Mouse (Mus musculus) limb, embryonic 12.5 days (tissue): ENCODE measurements around the gene Fam19a2. TPM values are rescaled to one million over a fixed set of nuclear protein-coding genes. Genes with fewer than 3 reads are reported as not detected.
A peak's percentile ranks its signal among the peaks of the same experiment; 100 is the strongest.

Experiments
- ATAC-seq: fragments of 200-750 bp; cut with Nextera tagmentation; 2 replicates; pipeline ENCODE4 v1.8.0; 2017; ENCODE audit warnings: low read depth, moderate TSS enrichment; ENCODE audit not compliant: insufficient number of reproducible peaks, insufficient read depth, low FRiP score, low TSS enrichment
- H3K27ac ChIP-seq: fragments of 300-500 bp; sonication (generic); 2 replicates; pipeline ENCODE4 v1.5.1; 2016; ENCODE audit warnings: mild to moderate bottlenecking, moderate library complexity
- H3K27me3 ChIP-seq: fragments of 300-500 bp; sonication (generic); 2 replicates; pipeline ENCODE4 v1.6.1; 2016; ENCODE audit warnings: mild to moderate bottlenecking, moderate library complexity
- H3K36me3 ChIP-seq: fragments of 300-500 bp; sonication (generic); 2 replicates; pipeline ENCODE4 v1.6.1; 2016; ENCODE audit warnings: mild to moderate bottlenecking, moderate library complexity
- H3K4me1 ChIP-seq: fragments of 300-500 bp; sonication (generic); replicated peaks from 2 replicates; pipeline ENCODE4 v1.6.1; 2016
- H3K4me2 ChIP-seq: fragments of 300-500 bp; sonication (generic); 2 replicates; pipeline ENCODE4 v1.6.1; 2016; ENCODE audit warnings: mild to moderate bottlenecking, moderate library complexity
- H3K4me3 ChIP-seq: fragments of 300-500 bp; sonication (generic); replicated peaks from 2 replicates; pipeline ENCODE4 v1.5.1; 2016; ENCODE audit warnings: mild to moderate bottlenecking
- H3K9ac ChIP-seq: fragments of 300-500 bp; sonication (generic); replicated peaks from 2 replicates; pipeline ENCODE4 v1.6.1; 2016; ENCODE audit warnings: mild to moderate bottlenecking, moderate library complexity
- H3K9me3 ChIP-seq: fragments of 300-500 bp; sonication (generic); 2 replicates; pipeline ENCODE4 v1.6.1; 2016; ENCODE audit warnings: mild to moderate bottlenecking, moderate library complexity
- WGBS: fragments of 180-500 bp; shearing (Covaris S2); methylation state at CpG from one replicate; pipeline ENCODE4 v1.1.7; 2016; 5-methylcytosine and 5-hydroxymethylcytosine counted together
- polyA plus RNA-seq: library from polyadenylated mRNA; unstranded; fragments of >200 nt; fragmentation: Nextera tagmentation; extraction: Ambion mirVana; gene quantifications from 2 replicates; pipeline ENCODE4 v1.2.1, GENCODE M21; 2016

The Fam19a2 gene
- polyA plus RNA-seq, 1 experiment from 2014 or later, result 5.9 TPM

DNA sequence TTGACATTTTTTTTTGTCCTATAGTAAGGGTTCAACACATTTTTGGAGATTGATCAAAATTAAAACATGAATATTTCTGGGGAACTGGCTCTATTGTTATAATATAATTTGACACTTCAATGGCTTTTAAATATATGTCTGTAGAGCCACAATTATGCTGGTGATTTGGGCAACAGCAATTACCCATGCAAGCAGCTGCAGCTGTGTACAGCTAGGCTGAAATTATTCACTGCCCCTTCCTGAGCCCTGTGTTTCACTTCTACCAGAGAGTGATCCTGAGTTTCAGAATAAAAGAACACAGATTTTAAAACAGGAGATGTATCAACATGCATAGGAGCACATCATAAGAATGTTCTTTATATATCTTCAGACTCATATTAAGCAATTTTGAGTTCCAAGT is 43.5 kb downstream of the Fam19a2 start:
- Histone ChIP-seq H3K9me3 (no peaks in the 10 kb centered on the region), H3K4me3 (no peak overlapping the region), H3K36me3 (no peaks in the 10 kb centered on the region), H3K4me2 (no peak overlapping the region), H3K9ac (no peak overlapping the region), H3K27ac (no peak overlapping the region), H3K27me3 (no peaks in the 10 kb centered on the region), H3K4me1 (no peaks in the 10 kb centered on the region)
- no peak for ATAC-seq

- H3K27ac ChIP-seq, result no peak overlapping the region
- H3K4me2 ChIP-seq, result no peak overlapping the region
- H3K4me1 ChIP-seq, result no peaks in the 10 kb centered on the region
- H3K9me3 ChIP-seq, result no peaks in the 10 kb centered on the region
- no peak for ATAC-seq
- no peak overlapping the region for H3K4me3 ChIP-seq
- 87% methylated on average over 3 of the region's 3 CpGs for WGBS
- no peaks in the 10 kb centered on the region for H3K27me3 ChIP-seq
- H3K9ac ChIP-seq, result no peak overlapping the region
- H3K36me3 ChIP-seq, result no peaks in the 10 kb centered on the region
These were observed 62.5 kb downstream of the Fam19a2 start for GRCm38 (mm10) chr10:123326271-123326670.

- WGBS, result 78% methylated on average over 5 of the region's 5 CpGs
- no peak overlapping the region for H3K4me3 ChIP-seq
- ATAC-seq, result no peak
These were observed 77.5 kb downstream of the Fam19a2 start for GRCm38 (mm10) chr10:123341280-123341679.

DNA sequence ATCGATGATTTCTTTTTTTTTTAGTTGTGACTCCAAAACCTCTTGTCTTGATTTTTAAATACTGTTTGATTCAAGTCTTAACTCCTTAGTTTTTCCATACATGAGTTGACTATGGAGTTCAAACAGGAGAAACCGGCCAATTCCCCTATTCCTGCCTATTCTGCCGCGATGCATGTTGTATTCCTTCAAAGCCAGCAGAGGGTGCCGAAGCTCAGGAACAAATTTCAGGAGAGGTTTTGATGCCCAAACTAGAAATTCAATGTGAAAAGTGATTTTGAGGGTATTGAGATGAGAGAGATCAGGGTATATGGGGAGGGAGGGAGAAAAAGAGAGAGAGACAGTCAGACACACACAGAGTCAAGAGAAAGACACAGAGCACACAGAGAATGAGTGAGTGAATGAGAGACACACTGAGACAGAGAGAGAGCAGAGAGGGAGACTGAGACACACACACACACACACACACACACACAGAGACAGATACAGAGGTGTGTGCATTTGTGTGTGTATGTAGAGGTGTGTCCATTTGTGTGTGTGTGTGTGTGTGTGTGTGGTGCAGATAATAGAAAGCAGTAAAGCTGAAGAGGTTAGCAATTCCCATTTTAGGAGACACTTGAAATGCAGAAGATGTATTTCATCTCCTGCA is 78.9 kb downstream of the Fam19a2 start:
- Histone ChIP-seq H3K4me2 (no peak overlapping the region), H3K36me3 (no peaks in the 10 kb centered on the region), H3K4me1 (no peaks in the 10 kb centered on the region), H3K4me3 (no peak overlapping the region), H3K27me3 (no peaks in the 10 kb centered on the region), H3K9ac (no peak overlapping the region), H3K9me3 (no peaks in the 10 kb centered on the region), H3K27ac (no peak overlapping the region)
- 0 out of 2 replicates have a peak, but pooled peaks have one; percentile 37 for ATAC-seq
- WGBS, result 21% methylated on average over 5 of the region's 5 CpGs

More at GRCm38 (mm10) chr10:123341280-123341679, 77.5 kb downstream of the Fam19a2 start:
- H3K27me3 ChIP-seq, result no peaks in the 10 kb centered on the region
- no peaks in the 10 kb centered on the region for H3K36me3 ChIP-seq
- no peaks in the 10 kb centered on the region for H3K4me1 ChIP-seq
- no peak overlapping the region for H3K4me2 ChIP-seq
- no peaks in the 10 kb centered on the region for H3K9me3 ChIP-seq
- no peak overlapping the region for H3K9ac ChIP-seq
- no peak overlapping the region for H3K27ac ChIP-seq

DNA sequence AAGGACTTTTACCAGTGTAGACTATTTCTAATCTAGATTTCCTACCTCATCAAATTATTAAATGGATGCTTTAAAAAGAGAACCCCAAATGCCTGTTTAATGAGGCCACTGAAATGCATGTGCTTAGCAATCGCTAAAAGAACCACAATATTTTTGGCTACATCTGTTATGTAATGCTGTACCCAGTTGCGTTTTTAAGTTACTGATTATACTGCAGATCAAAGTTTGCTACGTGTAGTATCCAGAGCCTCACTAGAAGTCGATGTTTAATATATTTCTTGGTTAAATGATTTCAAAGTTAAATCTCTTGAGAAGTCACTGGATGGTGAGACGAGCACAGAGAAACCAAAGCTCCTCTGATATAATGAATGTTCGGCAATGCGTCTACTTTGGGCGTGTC is 82.5 kb downstream of the Fam19a2 start:
- Histone ChIP-seq H3K4me3 (no peak overlapping the region), H3K9me3 (no peaks in the 10 kb centered on the region), H3K36me3 (no peaks in the 10 kb centered on the region), H3K9ac (no peak overlapping the region), H3K27ac (no peak overlapping the region), H3K27me3 (no peaks in the 10 kb centered on the region), H3K4me2 (no peak overlapping the region), H3K4me1 (no peaks in the 10 kb centered on the region)
- 94% methylated on average over 8 of the region's 8 CpGs for WGBS
- no peak for ATAC-seq

- Histone ChIP-seq H3K27ac (no peak overlapping the region), H3K27me3 (no peaks in the 10 kb centered on the region), H3K4me2 (no peak overlapping the region), H3K9ac (no peak overlapping the region), H3K4me3 (no peak overlapping the region), H3K4me1 (no peaks in the 10 kb centered on the region), H3K36me3 (no peaks in the 10 kb centered on the region), H3K9me3 (no peaks in the 10 kb centered on the region)
- 86% methylated on average over 5 of the region's 5 CpGs for WGBS
- ATAC-seq, result no peak
These were observed 89.9 kb downstream of the Fam19a2 start for GRCm38 (mm10) chr10:123353667-123354066.

GRCm38 (mm10) chr10:123357010-123357409 is 93.2 kb downstream of the Fam19a2 start:
- no peak overlapping the region for H3K9ac ChIP-seq
- H3K27ac ChIP-seq, result no peak overlapping the region
- no peaks in the 10 kb centered on the region for H3K27me3 ChIP-seq
- no peak overlapping the region for H3K4me2 ChIP-seq
- H3K4me1 ChIP-seq, result no peaks in the 10 kb centered on the region
- ATAC-seq, result no peak
- no peaks in the 10 kb centered on the region for H3K9me3 ChIP-seq
- no peak overlapping the region for H3K4me3 ChIP-seq
- H3K36me3 ChIP-seq, result no peaks in the 10 kb centered on the region
- 85% methylated on average over 6 of the region's 6 CpGs for WGBS

GRCm38 (mm10) chr10:123360492-123360891 is 96.7 kb downstream of the Fam19a2 start:
- Histone ChIP-seq H3K4me2 (no peak overlapping the region), H3K27me3 (no peaks in the 10 kb centered on the region), H3K27ac (no peak overlapping the region), H3K36me3 (no peaks in the 10 kb centered on the region), H3K9me3 (no peaks in the 10 kb centered on the region), H3K9ac (no peak overlapping the region), H3K4me1 (no peaks in the 10 kb centered on the region), H3K4me3 (no peak overlapping the region)
- ATAC-seq, result no peak
- 76% methylated on average over 14 of the region's 14 CpGs for WGBS

DNA sequence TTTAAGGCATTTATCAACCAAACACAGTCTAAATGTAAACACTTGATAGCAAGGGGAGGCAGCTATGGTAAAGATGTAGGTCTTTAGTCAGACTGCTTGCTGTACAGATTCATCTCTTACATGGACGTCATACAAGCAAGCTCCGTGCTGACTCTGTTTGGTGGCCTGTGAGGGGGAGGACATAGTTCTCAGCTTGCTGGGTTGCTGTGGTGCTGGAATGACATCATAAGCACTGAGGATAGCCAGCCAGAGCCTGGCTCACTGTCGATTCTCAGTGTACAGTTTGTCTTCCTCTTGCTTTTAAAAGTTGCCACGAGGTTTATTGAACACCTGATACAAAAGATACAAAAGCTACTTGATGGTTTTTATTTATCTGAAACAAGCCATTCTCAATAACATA is 100.8 kb downstream of the Fam19a2 start:
- Histone ChIP-seq H3K9ac (no peak overlapping the region), H3K9me3 (no peaks in the 10 kb centered on the region), H3K27ac (no peak overlapping the region), H3K4me2 (no peak overlapping the region), H3K4me3 (no peak overlapping the region), H3K36me3 (no peaks in the 10 kb centered on the region), H3K4me1 (no peaks in the 10 kb centered on the region), H3K27me3 (no peaks in the 10 kb centered on the region)
- 81% methylated on average over 4 of the region's 4 CpGs for WGBS
- no peak for ATAC-seq

DNA sequence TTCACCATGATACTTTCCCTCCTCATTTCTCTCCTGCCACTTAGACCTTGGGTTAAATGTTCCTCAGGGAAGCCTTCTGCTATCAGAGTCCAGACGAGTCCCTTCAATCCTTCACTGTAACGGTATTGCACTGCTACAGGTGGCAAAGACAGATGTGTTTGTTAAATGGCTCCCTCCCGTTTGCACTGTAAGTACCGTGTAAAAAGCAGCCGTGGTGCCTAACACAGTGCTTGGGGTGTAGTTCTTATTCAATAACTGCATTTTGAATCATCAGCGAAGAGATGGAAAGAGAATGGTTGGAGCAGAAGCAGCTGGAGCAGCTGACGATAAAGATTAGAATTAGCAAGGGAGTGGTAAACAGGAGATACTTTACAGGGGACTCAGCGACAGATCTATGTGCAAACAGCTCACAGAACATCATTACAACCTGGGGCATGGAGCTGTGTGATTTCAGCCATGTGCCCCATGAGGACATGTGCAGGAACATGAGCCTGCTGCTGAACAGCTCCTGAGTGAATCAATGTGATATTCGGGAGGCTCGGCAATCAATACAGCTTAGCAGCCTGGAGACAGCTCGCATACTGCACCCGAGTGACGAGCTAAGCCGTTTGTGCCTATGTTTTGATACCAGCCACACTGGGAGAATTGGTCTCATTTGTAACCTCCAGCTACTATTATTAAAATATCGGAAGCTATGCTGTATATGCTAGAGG is 103.5 kb downstream of the Fam19a2 start:
- WGBS, result 79% methylated on average over 15 of the region's 15 CpGs
- no peaks in the 10 kb centered on the region for H3K36me3 ChIP-seq
- ATAC-seq, result no peak

GRCm38 (mm10) chr10:123383277-123383676 is 119.5 kb downstream of the Fam19a2 start:
- WGBS, result 56% methylated on average over 2 of the region's 2 CpGs
- Histone ChIP-seq H3K4me1 (no peaks in the 10 kb centered on the region), H3K9ac (no peak overlapping the region), H3K36me3 (no peaks in the 10 kb centered on the region), H3K27ac (no peak overlapping the region), H3K4me2 (no peak overlapping the region), H3K9me3 (0 out of 2 replicates have a peak, but pooled peaks cover 4% of the 10 kb centered on the region), H3K27me3 (no peaks in the 10 kb centered on the region), H3K4me3 (no peak overlapping the region)
- ATAC-seq, result no peak

More for the DNA sequence above, 103.5 kb downstream of the Fam19a2 start:
- Histone ChIP-seq H3K9me3 (no peaks in the 10 kb centered on the region), H3K4me2 (no peak overlapping the region), H3K9ac (no peak overlapping the region), H3K4me3 (no peak overlapping the region), H3K4me1 (no peaks in the 10 kb centered on the region), H3K27me3 (no peaks in the 10 kb centered on the region), H3K27ac (no peak overlapping the region)

DNA sequence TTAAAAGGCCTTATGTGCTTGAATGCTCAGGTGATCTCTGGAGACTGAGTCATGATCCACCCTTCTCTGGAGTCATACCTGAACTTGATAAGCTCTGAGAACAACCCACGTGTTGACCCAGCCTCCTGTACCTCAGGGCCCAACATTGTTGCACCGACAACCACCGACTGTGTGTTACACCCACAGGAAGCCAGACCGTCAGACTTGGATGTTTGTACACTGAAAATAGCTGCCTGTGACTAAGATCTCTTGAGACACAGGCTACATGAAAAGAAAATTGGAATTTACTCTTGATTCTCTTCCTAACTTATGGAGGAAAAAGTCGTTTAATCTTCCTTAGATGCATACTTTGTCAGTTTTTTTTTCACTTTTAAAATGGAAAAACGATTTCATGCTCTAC is 121.8 kb downstream of the Fam19a2 start:
- ATAC-seq, result no peak
- Histone ChIP-seq H3K4me2 (no peak overlapping the region), H3K27ac (no peak overlapping the region), H3K4me1 (no peaks in the 10 kb centered on the region), H3K27me3 (no peaks in the 10 kb centered on the region), H3K9ac (no peak overlapping the region), H3K9me3 (0 out of 2 replicates have a peak, but pooled peaks cover 4% of the 10 kb centered on the region), H3K4me3 (no peak overlapping the region), H3K36me3 (no peaks in the 10 kb centered on the region)
- WGBS, result 83% methylated on average over 6 of the region's 6 CpGs
